Mouse (Mus musculus) E14TG2a.4 (cell line): ENCODE data around the gene Fasn.

Experiments used
- CTCF ChIP-seq: conservative IDR thresholded peaks from 2 replicates; pipeline ENCODE4 v1.5.1; 2014; ENCODE audit warnings: low read length
- POU5F1 ChIP-seq: IDR thresholded peaks from 2 replicates; pipeline ENCODE4 v1.6.1; 2014; ENCODE audit warnings: low read length, borderline replicate concordance

GRCm38 (mm10) chr11:120783426-120784063 is 40.8 kb downstream of the Fasn start:
- TF ChIP-seq CTCF (no peak), POU5F1 (no peak)
